Mouse (Mus musculus) layer of hippocampus, adult 11-12 months (tissue): ENCODE measurements at regions not wholly inside any gene's neighbourhood (a gene's known extent, or its start where the extent isn't known, plus 50 kb on each side); places are given as distances from the start of the nearest gene placed in this dataset.

Experiments
- DNase-seq: peaks from one replicate; pipeline ENCODE4 v3.0.0; 2022; ENCODE audit warnings: low spot score

GRCm38 (mm10) chr15:62046276-62046675 lies 1123.5 kb upstream of the A1bg start:
- no peak for DNase-seq

GRCm38 (mm10) chr15:62044654-62045335 lies 1122.0 kb upstream of the A1bg start:
- DNase-seq: no peak

GRCm38 (mm10) chr15:62043617-62044392 lies 1121.0 kb upstream of the A1bg start:
- peak; percentile 72 for DNase-seq

GRCm38 (mm10) chr15:62042924-62043504 lies 1120.2 kb upstream of the A1bg start:
- no peak for DNase-seq
